Mouse (Mus musculus) lung, postnatal 0 days (tissue): Measurements from ENCODE around the gene Aph1a.

ENCODE experiments used
- CTCF ChIP-seq: IDR thresholded peaks from 2 replicates; pipeline ENCODE4 v1.5.1; 2016; ENCODE audit warnings: antibody characterized with exemption, mild to moderate bottlenecking
- EP300 ChIP-seq: IDR thresholded peaks from 2 replicates; pipeline ENCODE4 v1.6.1; 2016; ENCODE audit warnings: antibody characterized with exemption, mild to moderate bottlenecking, control low read depth

DNA sequence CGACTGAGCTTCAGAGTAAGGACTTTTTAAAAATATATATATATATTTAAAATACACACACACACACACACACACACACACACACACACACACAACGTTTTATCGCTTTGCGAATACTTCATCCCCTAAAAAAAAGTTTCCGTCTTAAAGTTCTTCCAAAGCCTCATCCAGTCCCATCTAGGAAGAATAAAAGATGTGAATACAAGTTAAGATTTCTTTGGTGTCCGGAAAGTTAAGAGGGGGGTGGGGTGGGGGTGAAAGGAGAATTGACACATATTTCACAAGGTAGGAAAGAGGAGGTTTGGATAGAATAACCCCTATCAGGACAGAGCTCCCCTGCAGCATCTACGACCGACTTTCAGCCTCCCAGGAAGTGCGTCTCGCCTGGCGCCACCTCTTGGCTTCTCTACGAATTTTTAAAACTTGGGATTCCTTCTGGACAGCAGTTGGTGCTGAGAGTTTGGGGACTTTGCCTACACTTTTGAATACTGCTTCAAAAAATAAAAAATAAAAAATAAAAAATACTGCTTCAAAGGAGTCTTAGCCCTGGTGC, 12.2 kb downstream of the Aph1a start:
- no peak for TF ChIP-seq EP300
- TF ChIP-seq CTCF = peak; percentile 74
